In the genomic region with DNA sequence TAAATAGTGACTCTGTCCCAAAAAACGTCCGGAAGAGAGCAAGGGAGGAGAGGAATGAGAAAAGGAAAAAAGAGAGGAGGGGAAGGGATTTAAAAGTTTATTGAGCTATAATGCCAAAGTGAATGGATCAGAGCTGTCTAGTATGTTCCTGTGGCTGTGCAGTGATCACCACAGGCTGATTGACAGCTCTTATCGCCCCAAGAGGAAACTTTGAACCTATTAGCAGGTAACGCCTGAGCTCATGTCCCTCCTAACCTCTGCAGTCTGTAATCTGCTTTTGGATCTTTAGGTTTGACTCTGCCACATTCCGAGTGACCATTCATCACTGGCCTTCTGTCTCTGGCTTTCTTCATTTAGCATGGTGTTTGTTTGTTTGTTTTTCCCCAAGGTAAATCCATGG, we compare ENCODE assay signal across 25 mouse cellular contexts.
DNase-seq lines count a peak whose midpoint lies in the region; ATAC-seq and TF ChIP-seq lines count a peak whose summit lies in the region.
"Had no signal": no experiment of that assay in that cellular context is flagged by ENCODE, and none has a peak within 500 bp of the region (broad histone marks: within the 10 kb centered on the region; RNA-seq: fewer than 3 reads in every experiment).

No protein-coding gene starts in this region.

- TF ChIP-seq POLR2A in small intestine, adult 2 months (IDR thresholded peaks at IDR 0.05; ENCODE audit: low read depth, low read length), result no peak

- no peak for DNase-seq in liver
- DNase-seq in cerebellum, adult 18-20 months, result no peak
- DNase-seq: adrenal gland, adult 2 months; adrenal gland, postnatal 14 days; cerebellum, adult 11 months; cerebellum, adult 8-10 months; cerebellum, postnatal 10 days; cerebellum, postnatal 36 days; embryo, embryonic 11 days; forebrain, postnatal 0 days; gastrocnemius, postnatal 25 days; heart, adult 2 months had no signal

- peaks cover 12% of the 10 kb centered on the region for H3K36me3 ChIP-seq in liver, embryonic 16.5 days (ENCODE audit: control insufficient read depth, insufficient read depth)
- 0 out of 2 replicates have a peak, but pooled peaks cover 2% of the 10 kb centered on the region for H3K36me3 ChIP-seq in intestine, embryonic 16.5 days (ENCODE audit: control insufficient read depth, insufficient read depth, low read length)
- peaks cover 6% of the 10 kb centered on the region; the same call in 1 of the 2 replicates for H3K36me3 ChIP-seq in small intestine, adult 2 months (ENCODE audit: control insufficient read depth, insufficient read depth, low read length)

- no peak overlapping the region for H3K4me3 ChIP-seq in liver, embryonic 16.5 days (ENCODE audit: low read depth, low read length)
- no peak overlapping the region for H3K4me3 ChIP-seq in intestine, embryonic 16.5 days (ENCODE audit: low read length)
- H3K4me3 ChIP-seq in small intestine, adult 2 months (ENCODE audit: low read depth, low read length), result no peak overlapping the region
- H3K4me3 ChIP-seq: embryonic facial prominence, embryonic 10.5 days; embryonic facial prominence, embryonic 13.5 days; erythroblast, embryonic 14.5 days; forebrain, embryonic 10.5 days; heart, adult 2 months; hindbrain, embryonic 12.5 days; hindbrain, embryonic 15.5 days had no signal

- peak; percentile 64 for ATAC-seq in liver, embryonic 16.5 days (ENCODE audit: low read depth)
- peak; percentile 86 for ATAC-seq in intestine, embryonic 16.5 days
- ATAC-seq in erythroid progenitor cell, adult 5-6 weeks (replicated peaks; ENCODE audit: low FRiP score, poor library complexity, severe bottlenecking), result no peak
- ATAC-seq: CD4-positive, CD25-positive, alpha-beta regulatory T cell, adult 4 months; forebrain, embryonic 14.5 days; forebrain, postnatal 0 days had no signal

- no peaks in the 10 kb centered on the region for H3K9me3 ChIP-seq in liver, embryonic 16.5 days (replicated peaks; ENCODE audit: control insufficient read depth, low read length)
- no peaks in the 10 kb centered on the region for H3K9me3 ChIP-seq in intestine, embryonic 16.5 days (ENCODE audit: control insufficient read depth, low read length)
- H3K9me3 ChIP-seq: embryonic facial prominence, embryonic 10.5 days; embryonic facial prominence, embryonic 13.5 days; forebrain, embryonic 10.5 days; hindbrain, embryonic 12.5 days; hindbrain, embryonic 15.5 days had no signal

- H3K27ac ChIP-seq in liver, embryonic 16.5 days (ENCODE audit: low read length), result no peak overlapping the region
- no peak overlapping the region for H3K27ac ChIP-seq in intestine, embryonic 16.5 days (ENCODE audit: low read length)
- H3K27ac ChIP-seq in small intestine, adult 2 months (ENCODE audit: insufficient read depth, low read depth, low read length), result peak overlapping the region; percentile 93
- H3K27ac ChIP-seq: embryonic facial prominence, embryonic 10.5 days; embryonic facial prominence, embryonic 13.5 days; forebrain, embryonic 10.5 days; heart, adult 2 months; hindbrain, embryonic 12.5 days; hindbrain, embryonic 15.5 days had no signal

- H3K4me2 ChIP-seq in liver, embryonic 16.5 days (ENCODE audit: low read depth, low read length), result no peak overlapping the region
- no peak overlapping the region for H3K4me2 ChIP-seq in intestine, embryonic 16.5 days (ENCODE audit: low read depth, low read length)
- H3K4me2 ChIP-seq: embryonic facial prominence, embryonic 13.5 days; heart, embryonic 11.5 days; hindbrain, embryonic 12.5 days; hindbrain, embryonic 15.5 days had no signal

- no peak overlapping the region for H3K9ac ChIP-seq in liver, embryonic 16.5 days (ENCODE audit: low read depth, low read length)
- no peak overlapping the region for H3K9ac ChIP-seq in intestine, embryonic 16.5 days (ENCODE audit: low read depth, low read length)
- H3K9ac ChIP-seq: embryonic facial prominence, embryonic 13.5 days; forebrain, postnatal 0 days; hindbrain, embryonic 12.5 days; hindbrain, embryonic 15.5 days had no signal

- 60% methylated on average over 5 of the region's 5 CpGs for WGBS in liver, embryonic 16.5 days (ENCODE audit: insufficient replicate concordance)
- WGBS in intestine, embryonic 16.5 days, result 68% methylated on average over 5 of the region's 5 CpGs
- WGBS in small intestine, adult 2 months, result 32% methylated on average over 5 of the region's 5 CpGs

- TF ChIP-seq CTCF in small intestine, adult 2 months (IDR thresholded peaks at IDR 0.05; ENCODE audit: extremely low read depth, insufficient read length, insufficient replicate concordance, low read depth, low read length), result no peak

- no peaks in the 10 kb centered on the region for H3K27me3 ChIP-seq in liver, embryonic 16.5 days (ENCODE audit: control insufficient read depth, insufficient read depth, low read depth, low read length)
- no peaks in the 10 kb centered on the region for H3K27me3 ChIP-seq in intestine, embryonic 16.5 days (replicated peaks; ENCODE audit: control insufficient read depth, insufficient read depth, low read length)
- no peaks in the 10 kb centered on the region for H3K27me3 ChIP-seq in small intestine, adult 2 months (ENCODE audit: control insufficient read depth, insufficient read depth, low read length)
- H3K27me3 ChIP-seq: embryonic facial prominence, embryonic 13.5 days; hindbrain, embryonic 12.5 days; hindbrain, embryonic 15.5 days had no signal

- H3K4me1 ChIP-seq in liver, embryonic 16.5 days (ENCODE audit: control insufficient read depth, low read depth, low read length), result no peaks in the 10 kb centered on the region
- H3K4me1 ChIP-seq in intestine, embryonic 16.5 days (ENCODE audit: control insufficient read depth, insufficient read depth, low read length), result peaks cover 5% of the 10 kb centered on the region; the same call in 1 of the 2 replicates
- H3K4me1 ChIP-seq in small intestine, adult 2 months (ENCODE audit: control insufficient read depth, insufficient read depth, insufficient read length, low read length), result peaks cover 15% of the 10 kb centered on the region; the same call in 1 of the 2 replicates
- H3K4me1 ChIP-seq: embryonic facial prominence, embryonic 10.5 days; forebrain, embryonic 10.5 days; hindbrain, embryonic 12.5 days; hindbrain, embryonic 15.5 days had no signal
